Mouse (Mus musculus) c-Kit-positive CD71-negative TER-119-negative erythroid progenitor cells, embryonic 14.5 days (primary cell): Measurements from ENCODE around the gene Cypt4.
"Not testable (repeated sequence)": the region's sequence is repeated elsewhere in the genome, so short reads cannot be mapped to it uniquely, and the experiment has no call there.

ENCODE experiments used
- DNase-seq: peaks from one replicate; pipeline ENCODE4 v3.0.0-alpha.2; 2013; ENCODE audit warnings: low read depth

Cypt4 gene

GRCm38 (mm10) chr9:24624896-24625295 is at the start of gene Cypt4:
Cypt4 (plus strand) TSS chr9:24625196.
- no peak for DNase-seq

- not testable (repeated sequence) for DNase-seq
Observed at GRCm38 (mm10) chr9:24637341-24637740, 12.3 kb downstream of the Cypt4 start.
